Mouse (Mus musculus): ENCODE results near the gene Syn3.

- no peak for TF ChIP-seq POLR2A (IDR thresholded peaks at IDR 0.05; ENCODE audit: low read depth, low read length)
- no peak for TF ChIP-seq CTCF (conservative IDR thresholded peaks at IDR 0.05; ENCODE audit: insufficient read depth, insufficient read length, low read depth, low read length)
Observed at GRCm38 (mm10) chr10:86278481-86278880, 220.2 kb downstream of the Syn3 start.
